Mouse (Mus musculus): ENCODE results near the gene Drg1. TPM values are rescaled to one million over a fixed set of nuclear protein-coding genes. Genes with fewer than 3 reads are reported as not detected.

The Drg1 gene
- polyA plus RNA-seq, 1 experiment from 2014 or later = 223 TPM

DNA sequence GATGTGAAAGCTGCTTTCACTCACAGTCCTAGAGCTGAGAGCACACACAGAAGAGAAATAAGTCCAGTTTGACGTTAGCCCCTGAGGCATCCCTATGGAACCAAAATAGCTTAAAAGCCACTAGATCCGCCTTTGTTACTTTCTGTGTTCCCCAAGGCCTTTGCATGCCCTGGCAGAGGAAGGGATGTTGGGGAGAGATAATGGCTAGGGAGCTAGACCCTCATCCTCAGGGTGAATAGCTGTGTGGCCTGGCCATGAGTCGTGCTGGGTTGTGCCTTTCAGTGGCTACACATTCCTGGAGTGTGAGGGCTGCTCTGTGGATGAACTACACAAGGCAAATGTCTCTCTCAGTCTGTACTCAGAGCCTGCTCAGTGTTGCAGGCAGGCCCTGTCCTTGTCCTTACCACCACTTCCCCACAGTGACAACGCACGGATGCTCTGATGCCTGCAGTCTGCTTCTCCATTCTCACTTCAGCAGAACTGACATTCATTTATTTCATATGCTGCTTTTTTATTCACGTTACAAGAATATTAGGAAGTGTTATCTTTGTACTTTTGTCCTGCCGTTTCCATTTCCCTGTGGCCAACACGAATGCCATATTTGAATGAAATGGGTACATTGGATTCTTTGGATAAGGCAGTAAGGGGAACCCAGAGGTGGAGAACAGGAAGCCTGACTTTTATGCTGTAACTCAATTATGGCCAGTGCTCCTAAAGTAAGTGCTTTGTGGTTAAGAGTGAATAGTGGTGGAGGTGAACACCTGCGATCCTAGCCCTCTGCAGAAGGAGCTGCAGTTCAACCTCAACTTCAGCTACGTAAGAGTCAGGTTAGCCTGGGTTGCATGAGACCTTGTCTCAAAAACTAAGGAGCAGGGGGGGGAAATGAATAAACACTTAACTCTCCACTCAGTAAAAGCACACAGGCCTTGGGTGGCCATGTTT, 31.9 kb upstream of the Drg1 start:
- Histone ChIP-seq H3K4me2 (no peak overlapping the region), H3K27ac (no peak overlapping the region), H3K9ac (no peak overlapping the region), H3K4me3 (replicated peaks) (no peak overlapping the region), H3K36me3 (peaks cover 99% of the 10 kb centered on the region), H3K9me3 (replicated peaks) (no peaks in the 10 kb centered on the region), H3K4me1 (peaks cover 54% of the 10 kb centered on the region), H3K27me3 (no peaks in the 10 kb centered on the region)
- 82% methylated on average over 10 of the region's 10 CpGs for WGBS
- ATAC-seq (replicated peaks; ENCODE audit: low FRiP score) = no peak

DNA sequence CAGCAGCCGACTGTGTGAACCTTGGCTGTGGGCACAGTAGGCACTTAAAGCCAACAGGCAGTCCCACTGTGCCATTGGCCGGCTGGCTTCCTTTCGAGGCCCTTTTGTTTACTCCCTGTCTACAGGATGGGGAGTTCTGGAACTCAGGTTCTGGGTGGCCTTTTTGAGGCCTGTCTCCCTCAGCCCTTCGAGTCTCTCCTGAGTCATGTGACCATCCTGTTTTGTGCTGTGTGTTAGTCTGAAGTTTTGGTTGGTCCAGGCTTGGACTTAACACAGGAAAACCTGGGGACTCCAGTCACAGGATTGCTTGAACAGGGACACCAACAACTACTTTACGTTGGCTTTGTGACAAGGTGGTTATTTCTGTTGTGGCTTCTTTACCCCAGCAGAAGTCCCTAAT, 29.8 kb upstream of the Drg1 start:
- Histone ChIP-seq H3K27me3 (no peaks in the 10 kb centered on the region), H3K4me1 (peaks cover 66% of the 10 kb centered on the region), H3K4me2 (no peak overlapping the region), H3K4me3 (replicated peaks) (no peak overlapping the region), H3K27ac (no peak overlapping the region), H3K36me3 (peaks cover 79% of the 10 kb centered on the region), H3K9ac (no peak overlapping the region), H3K9me3 (replicated peaks) (no peaks in the 10 kb centered on the region)
- ATAC-seq (replicated peaks; ENCODE audit: low FRiP score) = no peak
- WGBS = 71% methylated on average over 5 of the region's 5 CpGs

DNA sequence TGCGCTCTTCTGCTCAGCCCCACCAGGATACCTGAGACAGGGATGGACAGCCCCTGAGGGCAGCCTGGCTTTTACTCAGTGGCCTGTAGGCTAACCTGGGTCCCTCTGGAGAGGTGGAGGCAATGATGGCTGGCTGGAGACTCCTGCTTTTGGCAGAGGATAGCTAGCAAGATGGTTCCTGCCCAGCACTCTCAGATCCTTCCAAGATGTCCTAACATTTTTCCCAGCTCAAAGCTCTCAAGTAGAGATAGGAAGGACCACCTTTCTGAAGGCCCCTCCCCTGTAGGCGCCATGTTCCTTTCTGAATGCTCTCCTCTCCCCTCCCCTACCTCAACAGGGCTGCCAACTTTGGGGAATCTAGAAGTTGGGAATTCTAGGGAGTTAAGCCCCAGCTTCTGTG, 28.4 kb upstream of the Drg1 start:
- H3K36me3 ChIP-seq = peaks cover 65% of the 10 kb centered on the region
- no peak for ATAC-seq (replicated peaks; ENCODE audit: low FRiP score)
- 0 out of 2 replicates have a peak overlapping the region, but pooled peaks have one; percentile 85 for H3K4me3 ChIP-seq (replicated peaks)
- H3K27ac ChIP-seq = no peak overlapping the region
- 88% methylated on average over 2 of the region's 2 CpGs for WGBS
- H3K4me1 ChIP-seq = peaks cover 67% of the 10 kb centered on the region
- H3K4me2 ChIP-seq = peak overlapping the region; percentile 86
- H3K9ac ChIP-seq = peak overlapping the region; percentile 99; the same call in 1 of the 2 replicates
- no peaks in the 10 kb centered on the region for H3K9me3 ChIP-seq (replicated peaks)
- H3K27me3 ChIP-seq = no peaks in the 10 kb centered on the region

DNA sequence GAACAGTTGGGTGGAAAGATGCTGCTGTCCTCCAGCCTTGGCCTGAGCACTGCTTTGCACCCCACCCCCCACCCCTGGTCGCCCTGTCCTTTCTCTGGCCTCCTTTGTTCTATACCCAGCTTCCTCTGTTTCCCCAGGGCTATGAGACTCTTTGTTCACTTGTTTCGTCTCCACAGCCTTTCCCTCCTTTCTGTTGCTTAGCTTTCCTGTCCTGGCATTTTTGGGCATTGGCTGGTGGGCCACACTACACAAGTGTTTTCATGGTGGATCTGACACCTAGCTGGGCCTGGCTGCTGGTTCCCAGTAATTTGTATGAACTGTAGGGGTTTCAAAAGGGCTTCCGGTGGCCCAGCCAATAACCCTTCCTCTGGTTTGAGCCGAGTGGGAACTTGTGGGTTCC, 27.1 kb upstream of the Drg1 start:
- peak overlapping the region; percentile 86 for H3K4me2 ChIP-seq
- no peaks in the 10 kb centered on the region for H3K27me3 ChIP-seq
- ATAC-seq (replicated peaks; ENCODE audit: low FRiP score) = no peak
- peaks cover 66% of the 10 kb centered on the region for H3K4me1 ChIP-seq
- H3K36me3 ChIP-seq = peaks cover 52% of the 10 kb centered on the region
- peak overlapping the region; percentile 85 for H3K4me3 ChIP-seq (replicated peaks)
- H3K9ac ChIP-seq = peak overlapping the region; percentile 99
- WGBS = 37% methylated on average over 4 of the region's 4 CpGs
- H3K9me3 ChIP-seq (replicated peaks) = no peaks in the 10 kb centered on the region
- peak overlapping the region; percentile 100 for H3K27ac ChIP-seq

DNA sequence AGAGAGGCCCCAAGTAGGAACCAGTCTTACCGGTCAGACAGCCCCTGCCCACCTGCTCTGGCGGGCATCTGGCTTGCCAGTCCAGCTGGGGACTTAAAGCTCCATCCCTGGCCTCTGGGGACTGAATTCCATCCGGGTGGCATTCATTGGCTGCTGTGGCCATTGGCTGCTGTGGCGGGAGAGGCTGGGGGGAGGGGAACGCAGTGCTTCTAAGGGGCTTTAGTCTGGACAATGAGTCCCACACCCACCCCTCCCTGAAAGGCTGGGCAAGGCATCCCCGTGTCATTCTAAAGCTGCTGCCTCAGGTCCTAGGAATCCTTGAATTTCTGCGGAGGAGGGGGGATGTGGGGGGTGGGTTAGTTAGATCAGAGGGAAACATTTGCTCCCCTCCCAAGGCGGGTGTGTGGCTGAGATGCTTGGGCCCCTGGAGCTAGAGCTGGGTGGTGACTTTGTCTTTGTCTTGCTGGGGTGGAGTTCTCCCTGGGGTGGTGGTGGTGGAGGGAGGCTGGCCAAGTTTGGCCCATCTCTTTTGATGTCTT, 26.6 kb upstream of the Drg1 start:
- peak overlapping the region; percentile 99 for H3K9ac ChIP-seq
- peaks cover 46% of the 10 kb centered on the region for H3K36me3 ChIP-seq
- ATAC-seq (replicated peaks; ENCODE audit: low FRiP score) = 0 out of 2 replicates have a peak, but pooled peaks have one; percentile 2
- peak overlapping the region; percentile 86 for H3K4me2 ChIP-seq
- WGBS = 2% methylated on average over 8 of the region's 8 CpGs
- H3K27me3 ChIP-seq = no peaks in the 10 kb centered on the region
- peaks cover 68% of the 10 kb centered on the region for H3K4me1 ChIP-seq
- peak overlapping the region; percentile 85 for H3K4me3 ChIP-seq (replicated peaks)
- H3K27ac ChIP-seq = peak overlapping the region; percentile 100
- H3K9me3 ChIP-seq (replicated peaks) = no peaks in the 10 kb centered on the region

DNA sequence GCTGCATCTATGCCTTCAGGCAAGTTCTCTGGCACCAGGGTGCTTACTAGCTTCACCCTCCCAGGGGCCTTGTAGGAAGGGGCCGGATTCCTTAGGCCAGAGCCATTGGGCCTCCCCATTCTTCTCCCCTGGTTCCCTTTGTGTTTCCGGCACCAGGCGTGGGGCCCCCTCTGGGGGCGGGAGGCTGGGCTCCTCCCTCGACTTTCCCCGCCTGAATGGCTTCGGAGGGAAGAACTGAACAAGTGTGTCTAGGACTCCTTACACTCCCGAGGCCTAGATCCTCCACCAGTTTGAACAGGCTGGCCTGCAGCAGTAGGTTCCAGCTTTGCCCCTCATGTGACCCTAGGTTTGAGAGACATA, 25.8 kb upstream of the Drg1 start:
- Histone ChIP-seq H3K4me2 (peak overlapping the region; percentile 86), H3K4me3 (replicated peaks) (peak overlapping the region; percentile 85), H3K4me1 (peaks cover 68% of the 10 kb centered on the region), H3K27ac (peak overlapping the region; percentile 100), H3K27me3 (no peaks in the 10 kb centered on the region), H3K9me3 (replicated peaks) (no peaks in the 10 kb centered on the region), H3K9ac (peak overlapping the region; percentile 99), H3K36me3 (peaks cover 39% of the 10 kb centered on the region)
- WGBS = 0% methylated on average over 8 of the region's 8 CpGs
- peak; percentile 34 for ATAC-seq (replicated peaks; ENCODE audit: low FRiP score)

DNA sequence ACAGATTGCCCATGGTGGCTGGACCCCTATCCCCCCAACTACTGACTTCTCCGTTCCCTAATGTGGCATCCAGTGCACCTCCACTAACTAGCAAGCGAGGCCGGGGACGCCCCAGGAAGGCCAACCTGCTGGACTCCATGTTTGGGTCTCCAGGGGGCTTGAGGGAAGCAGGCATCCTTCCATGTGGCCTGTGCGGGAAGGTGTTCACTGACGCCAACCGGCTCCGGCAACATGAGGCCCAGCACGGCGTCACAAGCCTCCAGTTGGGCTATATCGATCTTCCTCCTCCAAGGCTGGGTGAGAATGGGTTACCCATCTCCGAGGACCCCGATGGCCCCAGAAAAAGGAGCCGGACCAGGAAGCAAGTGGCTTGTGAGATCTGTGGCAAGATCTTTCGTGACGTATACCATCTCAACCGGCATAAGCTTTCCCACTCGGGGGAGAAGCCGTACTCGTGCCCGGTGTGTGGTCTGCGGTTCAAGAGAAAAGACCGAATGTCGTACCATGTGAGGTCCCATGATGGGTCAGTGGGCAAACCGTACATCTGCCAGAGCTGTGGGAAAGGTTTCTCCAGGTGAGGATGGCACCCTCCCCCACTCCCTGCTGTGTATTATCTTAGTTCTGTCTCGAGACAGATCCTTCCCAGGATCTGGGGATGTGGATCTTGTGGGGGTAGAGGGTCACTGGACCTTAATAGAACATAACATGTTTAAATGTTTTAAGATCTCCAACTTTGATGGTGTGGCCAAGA, 25.3 kb upstream of the Drg1 start:
- H3K9ac ChIP-seq = peak overlapping the region; percentile 99
- WGBS = 1% methylated on average over 26 of the region's 26 CpGs
- no peak for ATAC-seq (replicated peaks; ENCODE audit: low FRiP score)
- H3K27me3 ChIP-seq = no peaks in the 10 kb centered on the region
- H3K27ac ChIP-seq = peak overlapping the region; percentile 100
- H3K36me3 ChIP-seq = peaks cover 33% of the 10 kb centered on the region
- H3K4me2 ChIP-seq = peak overlapping the region; percentile 86
- H3K9me3 ChIP-seq (replicated peaks) = no peaks in the 10 kb centered on the region
- peaks cover 62% of the 10 kb centered on the region for H3K4me1 ChIP-seq
- peak overlapping the region; percentile 85 for H3K4me3 ChIP-seq (replicated peaks)

DNA sequence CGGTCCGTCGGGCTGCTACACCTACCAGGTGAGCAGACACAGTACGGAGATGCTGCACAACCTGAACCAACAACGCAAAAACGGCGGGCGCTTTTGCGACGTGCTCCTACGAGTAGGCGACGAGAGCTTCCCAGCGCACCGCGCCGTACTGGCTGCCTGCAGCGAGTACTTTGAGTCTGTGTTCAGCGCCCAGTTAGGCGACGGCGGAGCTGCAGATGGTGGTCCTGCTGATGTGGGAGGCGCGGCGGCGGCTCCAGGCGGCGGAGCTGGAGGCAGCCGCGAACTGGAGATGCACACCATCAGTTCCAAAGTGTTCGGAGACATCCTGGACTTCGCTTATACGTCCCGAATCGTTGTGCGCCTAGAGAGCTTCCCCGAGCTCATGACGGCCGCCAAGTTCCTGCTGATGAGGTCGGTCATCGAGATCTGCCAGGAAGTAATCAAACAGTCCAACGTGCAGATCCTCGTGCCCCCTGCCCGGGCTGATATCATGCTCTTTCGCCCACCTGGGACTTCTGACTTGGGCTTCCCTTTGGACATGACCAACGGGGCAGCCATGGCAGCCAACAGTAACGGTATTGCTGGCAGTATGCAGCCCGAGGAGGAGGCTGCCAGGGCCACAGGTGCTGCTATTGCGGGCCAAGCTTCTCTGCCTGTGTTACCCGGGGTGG, 24.6 kb upstream of the Drg1 start:
- no peak for ATAC-seq (replicated peaks; ENCODE audit: low FRiP score)
- Histone ChIP-seq H3K4me1 (peaks cover 55% of the 10 kb centered on the region), H3K4me2 (peak overlapping the region; percentile 86), H3K27ac (peak overlapping the region; percentile 100), H3K9ac (peak overlapping the region; percentile 99), H3K36me3 (peaks cover 26% of the 10 kb centered on the region), H3K9me3 (replicated peaks) (no peaks in the 10 kb centered on the region), H3K4me3 (replicated peaks) (peak overlapping the region; percentile 85), H3K27me3 (no peaks in the 10 kb centered on the region)
- under 1% methylated on average over 50 of the region's 50 CpGs for WGBS

DNA sequence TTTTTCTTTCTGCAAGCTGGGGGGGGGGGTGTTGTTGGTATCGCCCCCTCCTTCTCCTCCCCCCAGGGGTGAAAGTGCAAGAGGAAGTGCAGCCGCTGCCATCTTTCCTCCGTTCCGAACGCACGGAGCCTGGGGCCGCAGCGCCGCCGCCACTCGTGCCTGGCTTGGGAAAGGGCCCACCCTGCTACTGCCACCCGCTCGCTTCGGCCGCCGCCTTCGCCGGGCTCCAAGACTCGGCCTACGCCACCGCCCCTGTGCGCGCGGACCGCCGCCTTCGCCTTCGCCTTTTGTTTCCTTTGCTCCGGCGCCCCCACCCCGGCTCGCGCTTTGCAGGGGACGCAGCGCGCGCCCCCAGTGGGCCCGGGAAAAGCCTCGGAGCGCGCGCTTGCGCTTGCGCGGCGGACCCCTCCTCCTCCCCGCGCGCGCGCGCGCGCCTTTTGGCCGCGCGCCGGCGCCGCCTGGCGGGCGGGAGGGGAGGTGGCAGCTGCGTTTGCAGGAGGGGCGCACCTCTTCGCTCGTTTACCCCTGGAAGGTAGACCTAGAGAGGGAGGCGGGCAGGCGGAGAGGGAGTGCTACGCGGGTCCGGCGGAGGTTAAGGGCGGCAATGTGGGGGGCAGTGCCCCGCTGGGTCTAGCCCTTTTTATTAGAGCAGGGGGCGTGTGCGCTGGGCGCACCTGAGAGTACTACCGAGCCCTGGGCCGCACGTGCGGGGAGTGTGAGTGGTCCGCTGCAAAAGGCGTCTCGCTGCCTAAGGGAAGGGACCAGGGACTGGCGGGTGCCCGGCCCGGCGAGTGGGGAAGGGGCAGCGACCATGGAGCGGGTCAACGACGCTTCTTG, 23.8 kb upstream of the Drg1 start:
- Histone ChIP-seq H3K4me1 (peaks cover 49% of the 10 kb centered on the region), H3K27ac (peak overlapping the region; percentile 100), H3K27me3 (no peaks in the 10 kb centered on the region), H3K9me3 (replicated peaks) (no peaks in the 10 kb centered on the region), H3K9ac (peak overlapping the region; percentile 99), H3K4me3 (replicated peaks) (peak overlapping the region; percentile 85), H3K4me2 (peak overlapping the region; percentile 86), H3K36me3 (peaks cover 19% of the 10 kb centered on the region)
- WGBS = under 1% methylated on average over 89 of the region's 92 CpGs
- ATAC-seq (replicated peaks; ENCODE audit: low FRiP score) = peak; percentile 24

DNA sequence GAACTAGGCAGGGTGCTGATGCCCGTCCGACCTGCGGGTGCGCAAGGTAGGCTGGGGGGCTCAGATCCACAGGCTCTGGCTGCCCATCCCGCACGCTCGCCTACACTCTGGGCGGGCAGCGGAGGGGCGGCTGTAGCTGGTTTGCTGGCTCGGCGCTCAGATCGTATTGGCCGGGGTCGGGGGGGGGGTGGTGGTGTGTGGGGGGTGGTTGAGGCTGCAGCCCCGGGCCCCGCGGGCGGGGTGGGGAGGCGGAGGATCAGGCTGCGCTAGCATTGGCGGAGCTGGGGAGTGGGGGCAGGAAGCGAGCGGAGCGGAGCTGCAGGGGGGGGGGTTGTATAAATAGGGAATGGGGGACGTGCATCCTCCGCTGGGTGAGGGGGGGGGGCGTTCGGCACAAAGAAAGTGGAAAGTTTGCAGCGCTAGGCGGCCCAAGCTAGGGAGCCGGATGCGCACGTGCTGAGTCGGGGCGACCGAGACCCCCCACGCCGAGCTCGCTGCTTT, 23.1 kb upstream of the Drg1 start:
- Histone ChIP-seq H3K4me3 (replicated peaks) (peak overlapping the region; percentile 85), H3K27me3 (no peaks in the 10 kb centered on the region), H3K4me1 (peaks cover 43% of the 10 kb centered on the region), H3K36me3 (peaks cover 13% of the 10 kb centered on the region), H3K9ac (peak overlapping the region; percentile 99), H3K27ac (peak overlapping the region; percentile 100), H3K4me2 (peak overlapping the region; percentile 86), H3K9me3 (replicated peaks) (no peaks in the 10 kb centered on the region)
- ATAC-seq (replicated peaks; ENCODE audit: low FRiP score) = peak; percentile 83
- WGBS = under 1% methylated on average over 33 of the region's 40 CpGs
